Mouse (Mus musculus) hindbrain, embryonic 11.5 days (tissue): ENCODE measurements around the gene Cnpy1. TPM values are rescaled to one million over a fixed set of nuclear protein-coding genes. Genes with fewer than 3 reads are reported as not detected.

Experiments used
- ATAC-seq: fragments of 200-750 bp; cut with Nextera tagmentation; 2 replicates; pipeline ENCODE4 v1.8.0; 2017; ENCODE audit warnings: mild to moderate bottlenecking, moderate TSS enrichment, moderate library complexity; ENCODE audit not compliant: low FRiP score
- DNase-seq: peaks from one replicate; pipeline ENCODE4 v3.0.0-alpha.2; 2015; ENCODE audit warnings: low spot score
- H3K27ac ChIP-seq: fragments of 300-500 bp; sonication (generic); 2 replicates; pipeline ENCODE4 v1.5.1; 2014; ENCODE audit warnings: mild to moderate bottlenecking, low read depth, low read length
- H3K27me3 ChIP-seq: fragments of 300-500 bp; sonication (generic); 2 replicates; pipeline ENCODE4 v1.6.1; 2014; ENCODE audit warnings: mild to moderate bottlenecking, low read length, moderate library complexity, mixed read lengths; ENCODE audit not compliant: control insufficient read depth, insufficient read depth
- H3K36me3 ChIP-seq: fragments of 300-500 bp; sonication (generic); 2 replicates; pipeline ENCODE4 v1.6.1; 2014; ENCODE audit warnings: mild to moderate bottlenecking, low read length, moderate library complexity, mixed read lengths; ENCODE audit not compliant: control insufficient read depth, insufficient read depth
- H3K4me1 ChIP-seq: fragments of 300-500 bp; sonication (generic); replicated peaks from 2 replicates; pipeline ENCODE4 v1.6.1; 2014; ENCODE audit warnings: low read length, mixed read lengths; ENCODE audit not compliant: control insufficient read depth, insufficient read depth
- H3K4me2 ChIP-seq: fragments of 300-500 bp; sonication (generic); replicated peaks from 2 replicates; pipeline ENCODE4 v1.6.1; 2014; ENCODE audit warnings: mild to moderate bottlenecking, low read depth, low read length
- H3K4me3 ChIP-seq: fragments of 300-500 bp; sonication (generic); 2 replicates; pipeline ENCODE4 v1.5.1; 2014; ENCODE audit warnings: low read depth, low read length
- H3K9ac ChIP-seq: fragments of 300-500 bp; sonication (generic); 2 replicates; pipeline ENCODE4 v1.6.1; 2014; ENCODE audit warnings: low read depth, low read length
- H3K9me3 ChIP-seq: fragments of 300-500 bp; sonication (generic); 2 replicates; pipeline ENCODE4 v1.6.1; 2016; ENCODE audit warnings: low read length; ENCODE audit not compliant: control insufficient read depth
- WGBS: fragments of 180-500 bp; shearing (Covaris S2); extraction: QIAGEN DNeasy Blood & Tissue Kit; methylation state at CpG from one replicate; pipeline ENCODE4 v1.1.7; 2014; 5-methylcytosine and 5-hydroxymethylcytosine counted together
- polyA plus RNA-seq: library from polyadenylated mRNA; unstranded; fragments of >200 nt; fragmentation: Nextera tagmentation; extraction: Ambion mirVana; gene quantifications from 2 replicates; pipeline ENCODE4 v1.2.1, GENCODE M21; 2014

Cnpy1 gene
- polyA plus RNA-seq, 1 experiment from 2014 or later, result 63.4 TPM

- H3K27ac ChIP-seq, result no peak overlapping the region
- ATAC-seq (no peak), DNase-seq (peak; percentile 21)
- H3K36me3 ChIP-seq, result no peaks in the 10 kb centered on the region
- H3K4me1 ChIP-seq, result no peaks in the 10 kb centered on the region
- WGBS, result 44% methylated on average over 4 of the region's 4 CpGs
- H3K4me2 ChIP-seq, result no peak overlapping the region
- H3K9ac ChIP-seq, result no peak overlapping the region
- no peak overlapping the region for H3K4me3 ChIP-seq
- H3K9me3 ChIP-seq, result no peaks in the 10 kb centered on the region
- H3K27me3 ChIP-seq, result no peaks in the 10 kb centered on the region
Measured at GRCm38 (mm10) chr5:28251211-28251764, 5.7 kb upstream of the Cnpy1 start.

- Histone ChIP-seq H3K27me3 (no peaks in the 10 kb centered on the region), H3K27ac (no peak overlapping the region), H3K4me3 (no peak overlapping the region), H3K4me2 (no peak overlapping the region), H3K4me1 (no peaks in the 10 kb centered on the region), H3K36me3 (no peaks in the 10 kb centered on the region), H3K9ac (no peak overlapping the region), H3K9me3 (no peaks in the 10 kb centered on the region)
- ATAC-seq, result no peak
- 89% methylated on average over 2 of the region's 2 CpGs for WGBS
- DNase-seq, result no peak
Measured at GRCm38 (mm10) chr5:28250479-28250878, 4.9 kb upstream of the Cnpy1 start.

- 77% methylated on average over 4 of the region's 4 CpGs for WGBS
- no peak overlapping the region for H3K4me2 ChIP-seq
- H3K27me3 ChIP-seq, result no peaks in the 10 kb centered on the region
- no peaks in the 10 kb centered on the region for H3K9me3 ChIP-seq
- no peak overlapping the region for H3K4me3 ChIP-seq
- ATAC-seq, result no peak
- no peaks in the 10 kb centered on the region for H3K4me1 ChIP-seq
- H3K36me3 ChIP-seq, result no peaks in the 10 kb centered on the region
- H3K9ac ChIP-seq, result no peak overlapping the region
- no peak for DNase-seq
- H3K27ac ChIP-seq, result no peak overlapping the region
Measured at GRCm38 (mm10) chr5:28245121-28245520, 485 bp downstream of the Cnpy1 start.

- H3K9me3 ChIP-seq, result no peaks in the 10 kb centered on the region
- H3K36me3 ChIP-seq, result no peaks in the 10 kb centered on the region
- DNase-seq (no peak), ATAC-seq (no peak)
- H3K27me3 ChIP-seq, result no peaks in the 10 kb centered on the region
- no peak overlapping the region for H3K4me2 ChIP-seq
- no peak overlapping the region for H3K27ac ChIP-seq
- whole genome bisulfite sequencing, result 82% methylated on average over 8 of the region's 8 CpGs
- H3K9ac ChIP-seq, result no peak overlapping the region
- no peak overlapping the region for H3K4me3 ChIP-seq
- H3K4me1 ChIP-seq, result no peaks in the 10 kb centered on the region
Measured at GRCm38 (mm10) chr5:28243501-28244177, 2.0 kb downstream of the Cnpy1 start.

GRCm38 (mm10) chr5:28241423-28241822, 4.2 kb downstream of the Cnpy1 start:
- H3K4me1 ChIP-seq, result no peaks in the 10 kb centered on the region
- DNase-seq (no peak), ATAC-seq (no peak)
- no peaks in the 10 kb centered on the region for H3K36me3 ChIP-seq
- H3K4me2 ChIP-seq, result no peak overlapping the region
- no peak overlapping the region for H3K4me3 ChIP-seq
- H3K9me3 ChIP-seq, result no peaks in the 10 kb centered on the region
- no peak overlapping the region for H3K27ac ChIP-seq
- no peaks in the 10 kb centered on the region for H3K27me3 ChIP-seq
- WGBS, result 84% methylated on average over 4 of the region's 4 CpGs
- no peak overlapping the region for H3K9ac ChIP-seq

GRCm38 (mm10) chr5:28239829-28240228, 5.8 kb downstream of the Cnpy1 start:
- H3K9ac ChIP-seq, result no peak overlapping the region

GRCm38 (mm10) chr5:28238876-28239275, 6.7 kb downstream of the Cnpy1 start:
- H3K9me3 ChIP-seq, result no peaks in the 10 kb centered on the region
- H3K27ac ChIP-seq, result no peak overlapping the region
- no peak overlapping the region; the same call in 1 of the 2 replicates for H3K4me2 ChIP-seq
- WGBS, result 81% methylated on average over 5 of the region's 5 CpGs
- ATAC-seq (no peak), DNase-seq (no peak)
- H3K9ac ChIP-seq, result no peak overlapping the region
- no peaks in the 10 kb centered on the region for H3K4me1 ChIP-seq
- H3K36me3 ChIP-seq, result no peaks in the 10 kb centered on the region
- H3K4me3 ChIP-seq, result no peak overlapping the region
- no peaks in the 10 kb centered on the region for H3K27me3 ChIP-seq

More at GRCm38 (mm10) chr5:28239829-28240228, 5.8 kb downstream of the Cnpy1 start:
- Histone ChIP-seq H3K4me1 (no peaks in the 10 kb centered on the region), H3K27me3 (no peaks in the 10 kb centered on the region), H3K4me2 (no peak overlapping the region), H3K27ac (no peak overlapping the region), H3K36me3 (no peaks in the 10 kb centered on the region), H3K4me3 (no peak overlapping the region), H3K9me3 (no peaks in the 10 kb centered on the region)
- 90% methylated on average over 5 of the region's 5 CpGs for WGBS
- no peak for DNase-seq
- ATAC-seq, result no peak

GRCm38 (mm10) chr5:28238152-28238551, 7.5 kb downstream of the Cnpy1 start:
- DNase-seq, result peak; percentile 61
- H3K27me3 ChIP-seq, result no peaks in the 10 kb centered on the region

GRCm38 (mm10) chr5:28237715-28238114, 7.9 kb downstream of the Cnpy1 start:
- no peak for DNase-seq
- Histone ChIP-seq H3K4me1 (no peaks in the 10 kb centered on the region), H3K27ac (no peak overlapping the region), H3K27me3 (no peaks in the 10 kb centered on the region), H3K36me3 (no peaks in the 10 kb centered on the region), H3K4me3 (no peak overlapping the region), H3K9me3 (no peaks in the 10 kb centered on the region), H3K4me2 (no peak overlapping the region), H3K9ac (no peak overlapping the region)
- no peak for ATAC-seq
- WGBS, result 85% methylated on average over 2 of the region's 2 CpGs

More at GRCm38 (mm10) chr5:28238152-28238551, 7.5 kb downstream of the Cnpy1 start:
- Histone ChIP-seq H3K9ac (no peak overlapping the region), H3K4me2 (no peak overlapping the region), H3K4me1 (no peaks in the 10 kb centered on the region), H3K9me3 (no peaks in the 10 kb centered on the region), H3K27ac (no peak overlapping the region), H3K4me3 (no peak overlapping the region), H3K36me3 (no peaks in the 10 kb centered on the region)
- WGBS, result 14% methylated on average over 4 of the region's 4 CpGs
- ATAC-seq, result no peak
